Mouse (Mus musculus) activated CD4-positive, CD25-positive, alpha-beta regulatory T cell, adult 9 weeks (primary cell): Measurements from ENCODE around the gene Tnks1bp1. TPM values are rescaled to one million over a fixed set of nuclear protein-coding genes. Genes with fewer than 3 reads are reported as not detected.

Experiments used
- polyA plus RNA-seq: library from polyadenylated mRNA; unstranded; fragments of 100-300 nt; shearing (Covaris generic); gene quantifications from one replicate; pipeline ENCODE4 v1.2.1, GENCODE M21; 2017

Tnks1bp1 gene
- polyA plus RNA-seq, result 19.2 TPM

GRCm38 (mm10) chr2:85047596-85048167 is at the start of gene Tnks1bp1:
TSS of gene Tnks1bp1 (plus strand) at chr2:85048022.

GRCm38 (mm10) chr2:85037047-85038026 is 10.5 kb upstream of the Tnks1bp1 start, which contains the start of the genes Ssrp1 and P2rx3:
TSS of gene Ssrp1 (plus strand) at chr2:85037234.
TSS of gene P2rx3 (minus strand) at chr2:85037462.

Other genes starting within 250 kb of the Tnks1bp1 start
- gene Ube2l6, start 249.2 kb upstream of the Tnks1bp1 start, polyA plus RNA-seq, result 77.5 TPM
- not detected for gene Smtnl1, start 225.4 kb upstream of the Tnks1bp1 start, polyA plus RNA-seq
- 34.2 TPM for gene Timm10, start 221.0 kb upstream of the Tnks1bp1 start, polyA plus RNA-seq
- 12.3 TPM for gene Slc43a1, start 209.2 kb upstream of the Tnks1bp1 start, polyA plus RNA-seq
- gene Rtn4rl2, start 161.3 kb upstream of the Tnks1bp1 start, polyA plus RNA-seq, result not detected
- 14.3 TPM for gene Slc43a3, start 111.4 kb upstream of the Tnks1bp1 start, polyA plus RNA-seq
- gene Prg2, start 67.6 kb upstream of the Tnks1bp1 start, polyA plus RNA-seq, result not detected
- not detected for gene Prg3, start 59.8 kb upstream of the Tnks1bp1 start, polyA plus RNA-seq
- 229 TPM for gene Ssrp1, start 10.8 kb upstream of the Tnks1bp1 start, polyA plus RNA-seq
- gene P2rx3, start 10.6 kb upstream of the Tnks1bp1 start, polyA plus RNA-seq, result not detected
- gene Aplnr, start 88.2 kb downstream of the Tnks1bp1 start, polyA plus RNA-seq, result not detected
- not detected for gene Lrrc55, start 149.2 kb downstream of the Tnks1bp1 start, polyA plus RNA-seq